Mouse (Mus musculus) neural tube, embryonic 15.5 days (tissue): ENCODE measurements around the gene Cyp46a1. TPM values are rescaled to one million over a fixed set of nuclear protein-coding genes. Genes with fewer than 3 reads are reported as not detected.

Experiments used
- ATAC-seq: fragments of 200-750 bp; cut with Nextera tagmentation; 2 replicates; pipeline ENCODE4 v1.8.0; 2017; ENCODE audit warnings: mild to moderate bottlenecking, moderate TSS enrichment, moderate library complexity; ENCODE audit not compliant: low FRiP score
- H3K27ac ChIP-seq: fragments of 300-500 bp; sonication (generic); replicated peaks from 2 replicates; pipeline ENCODE4 v1.5.1; 2015; ENCODE audit warnings: mild to moderate bottlenecking, inconsistent platforms
- H3K27me3 ChIP-seq: fragments of 300-500 bp; sonication (generic); replicated peaks from 2 replicates; pipeline ENCODE4 v1.6.1; 2015; ENCODE audit warnings: inconsistent platforms
- H3K36me3 ChIP-seq: fragments of 300-500 bp; sonication (generic); 2 replicates; pipeline ENCODE4 v1.6.1; 2015; ENCODE audit warnings: inconsistent platforms
- H3K4me1 ChIP-seq: fragments of 300-500 bp; sonication (generic); 2 replicates; pipeline ENCODE4 v1.6.1; 2015; ENCODE audit warnings: inconsistent platforms
- H3K4me2 ChIP-seq: fragments of 300-500 bp; sonication (generic); 2 replicates; pipeline ENCODE4 v1.6.1; 2015; ENCODE audit warnings: inconsistent platforms, mild to moderate bottlenecking, moderate library complexity
- H3K4me3 ChIP-seq: fragments of 300-500 bp; sonication (generic); replicated peaks from 2 replicates; pipeline ENCODE4 v1.5.1; 2015; ENCODE audit warnings: mild to moderate bottlenecking, inconsistent platforms
- H3K9ac ChIP-seq: fragments of 300-500 bp; sonication (generic); replicated peaks from 2 replicates; pipeline ENCODE4 v1.6.1; 2015; ENCODE audit warnings: mild to moderate bottlenecking, inconsistent platforms
- H3K9me3 ChIP-seq: fragments of 300-500 bp; sonication (generic); replicated peaks from 2 replicates; pipeline ENCODE4 v1.6.1; 2016; ENCODE audit warnings: inconsistent platforms
- WGBS: fragments of 180-500 bp; shearing (Covaris S2); methylation state at CpG from one replicate; pipeline ENCODE4 v1.1.7; 2015; ENCODE audit warnings: mixed read lengths; 5-methylcytosine and 5-hydroxymethylcytosine counted together
- polyA plus RNA-seq: library from polyadenylated mRNA; unstranded; fragments of >200 nt; fragmentation: Nextera tagmentation; extraction: Ambion mirVana; gene quantifications from 2 replicates; pipeline ENCODE4 v1.2.1, GENCODE M21; 2015

The Cyp46a1 gene
- polyA plus RNA-seq, 1 experiment from 2014 or later: 33.2 TPM

- Histone ChIP-seq H3K4me2 (no peak overlapping the region), H3K9ac (no peak overlapping the region), H3K4me1 (peaks cover 41% of the 10 kb centered on the region), H3K9me3 (no peaks in the 10 kb centered on the region), H3K27me3 (no peaks in the 10 kb centered on the region), H3K27ac (no peak overlapping the region), H3K4me3 (no peak overlapping the region), H3K36me3 (no peaks in the 10 kb centered on the region)
- no peak for ATAC-seq
- WGBS: 76% methylated on average over 4 of the region's 4 CpGs
These were observed 59.5 kb downstream of the Cyp46a1 start for GRCm38 (mm10) chr12:108393637-108394036.

GRCm38 (mm10) chr12:108394534-108395284 lies 60.5 kb downstream of the Cyp46a1 start:
- Histone ChIP-seq H3K4me2 (no peak overlapping the region), H3K27me3 (no peaks in the 10 kb centered on the region), H3K4me3 (no peak overlapping the region), H3K9me3 (no peaks in the 10 kb centered on the region), H3K9ac (no peak overlapping the region), H3K27ac (peak overlapping the region; percentile 35; the same call in 1 of the 2 replicates), H3K4me1 (peaks cover 39% of the 10 kb centered on the region), H3K36me3 (no peaks in the 10 kb centered on the region)
- ATAC-seq: no peak
- 88% methylated on average over 17 of the region's 17 CpGs for WGBS

GRCm38 (mm10) chr12:108395285-108395660 lies 61.1 kb downstream of the Cyp46a1 start:
- H3K4me3 ChIP-seq: no peak overlapping the region
- peaks cover 34% of the 10 kb centered on the region for H3K4me1 ChIP-seq
- no peaks in the 10 kb centered on the region for H3K36me3 ChIP-seq
- H3K9ac ChIP-seq: no peak overlapping the region
- ATAC-seq: no peak
- no peaks in the 10 kb centered on the region for H3K9me3 ChIP-seq
- H3K27ac ChIP-seq: peak overlapping the region; percentile 35
- 66% methylated on average over 6 of the region's 6 CpGs for WGBS
- no peaks in the 10 kb centered on the region for H3K27me3 ChIP-seq
- H3K4me2 ChIP-seq: no peak overlapping the region

- WGBS: 52% methylated on average over 11 of the region's 11 CpGs
- H3K36me3 ChIP-seq: no peaks in the 10 kb centered on the region
- H3K4me1 ChIP-seq: peaks cover 34% of the 10 kb centered on the region
- no peaks in the 10 kb centered on the region for H3K9me3 ChIP-seq
- H3K27me3 ChIP-seq: no peaks in the 10 kb centered on the region
- H3K27ac ChIP-seq: peak overlapping the region; percentile 69
- ATAC-seq: peak; percentile 87
- H3K4me3 ChIP-seq: no peak overlapping the region
- H3K4me2 ChIP-seq: no peak overlapping the region
- no peak overlapping the region for H3K9ac ChIP-seq
These were observed 62.1 kb downstream of the Cyp46a1 start for GRCm38 (mm10) chr12:108396081-108396947.

- no peak overlapping the region for H3K27ac ChIP-seq
- peaks cover 26% of the 10 kb centered on the region for H3K4me1 ChIP-seq
- H3K9ac ChIP-seq: no peak overlapping the region
- no peaks in the 10 kb centered on the region for H3K9me3 ChIP-seq
- WGBS: 84% methylated on average over 7 of the region's 7 CpGs
- H3K4me2 ChIP-seq: no peak overlapping the region
- no peaks in the 10 kb centered on the region for H3K36me3 ChIP-seq
- H3K4me3 ChIP-seq: no peak overlapping the region
- no peaks in the 10 kb centered on the region for H3K27me3 ChIP-seq
- ATAC-seq: no peak
These were observed 64.5 kb downstream of the Cyp46a1 start for GRCm38 (mm10) chr12:108398681-108399080.

- WGBS: 87% methylated on average over 8 of the region's 8 CpGs
- Histone ChIP-seq H3K9ac (no peak overlapping the region), H3K4me2 (no peak overlapping the region), H3K4me1 (peaks cover 31% of the 10 kb centered on the region), H3K27ac (no peak overlapping the region), H3K27me3 (no peaks in the 10 kb centered on the region), H3K9me3 (no peaks in the 10 kb centered on the region), H3K36me3 (no peaks in the 10 kb centered on the region), H3K4me3 (no peak overlapping the region)
- no peak for ATAC-seq
These were observed 65.0 kb downstream of the Cyp46a1 start for GRCm38 (mm10) chr12:108399191-108399590.

GRCm38 (mm10) chr12:108400951-108401350 lies 66.8 kb downstream of the Cyp46a1 start:
- Histone ChIP-seq H3K27ac (no peak overlapping the region), H3K27me3 (no peaks in the 10 kb centered on the region), H3K4me1 (peaks cover 22% of the 10 kb centered on the region), H3K36me3 (no peaks in the 10 kb centered on the region), H3K4me2 (no peak overlapping the region), H3K4me3 (no peak overlapping the region), H3K9ac (no peak overlapping the region), H3K9me3 (no peaks in the 10 kb centered on the region)
- no peak for ATAC-seq
- 84% methylated on average over 8 of the region's 8 CpGs for WGBS

GRCm38 (mm10) chr12:108403957-108404356 lies 69.8 kb downstream of the Cyp46a1 start:
- WGBS: 40% methylated on average over 6 of the region's 6 CpGs
- no peak for ATAC-seq

GRCm38 (mm10) chr12:108409100-108409499 lies 74.9 kb downstream of the Cyp46a1 start:
- Histone ChIP-seq H3K36me3 (no peaks in the 10 kb centered on the region), H3K4me3 (no peak overlapping the region), H3K9ac (no peak overlapping the region), H3K4me1 (peaks cover 11% of the 10 kb centered on the region), H3K27me3 (no peaks in the 10 kb centered on the region), H3K4me2 (no peak overlapping the region), H3K9me3 (no peaks in the 10 kb centered on the region), H3K27ac (no peak overlapping the region)
- ATAC-seq: no peak
- WGBS: 36% methylated on average over 5 of the region's 5 CpGs

More at GRCm38 (mm10) chr12:108403957-108404356, 69.8 kb downstream of the Cyp46a1 start:
- Histone ChIP-seq H3K4me2 (no peak overlapping the region), H3K9me3 (no peaks in the 10 kb centered on the region), H3K4me3 (no peak overlapping the region), H3K27me3 (no peaks in the 10 kb centered on the region), H3K4me1 (peaks cover 6% of the 10 kb centered on the region), H3K27ac (no peak overlapping the region; the same call in 1 of the 2 replicates), H3K9ac (no peak overlapping the region), H3K36me3 (no peaks in the 10 kb centered on the region)

GRCm38 (mm10) chr12:108410416-108411208 lies 76.4 kb downstream of the Cyp46a1 start:
- H3K4me2 ChIP-seq: peak overlapping the region; percentile 13; the same call in 1 of the 2 replicates
- peak overlapping the region; percentile 5; the same call in 1 of the 2 replicates for H3K27ac ChIP-seq
- H3K4me1 ChIP-seq: peaks cover 10% of the 10 kb centered on the region
- 43% methylated on average over 14 of the region's 14 CpGs for WGBS
- H3K36me3 ChIP-seq: no peaks in the 10 kb centered on the region
- H3K4me3 ChIP-seq: no peak overlapping the region
- H3K9ac ChIP-seq: no peak overlapping the region
- H3K27me3 ChIP-seq: no peaks in the 10 kb centered on the region
- H3K9me3 ChIP-seq: no peaks in the 10 kb centered on the region
- 0 out of 2 replicates have a peak, but pooled peaks have one; percentile 35 for ATAC-seq
